Mouse (Mus musculus): ENCODE data around the gene Sppl3. TPM values are rescaled to one million over a fixed set of nuclear protein-coding genes. Genes with fewer than 3 reads are reported as not detected.

Sppl3 gene
- polyA plus RNA-seq (2012; rRNA removed): 50.8 and 81.5 TPM in 2 replicates

GRCm38 (mm10) chr5:115010577-115011216 is at the start of gene Sppl3:
TSS of gene Sppl3 (plus strand) at chr5:115011137.

GRCm38 (mm10) chr5:114970824-114971227 is 40.1 kb upstream of the Sppl3 start, which contains the start of gene Hnf1a:
TSS of gene Hnf1a (minus strand) at chr5:114971094.

GRCm38 (mm10) chr5:115098195-115098594 is 87.3 kb downstream of the Sppl3 start, which contains the start of gene Gm10401:
TSS of gene Gm10401 (minus strand) at chr5:115098295.

GRCm38 (mm10) chr5:115118961-115119570 is 108.1 kb downstream of the Sppl3 start, which contains the start of gene Acads:
TSS of gene Acads (minus strand) at chr5:115119346.

GRCm38 (mm10) chr5:115134234-115135165 is 123.6 kb downstream of the Sppl3 start, which contains the start of gene Unc119b:
TSS of gene Unc119b (minus strand) at chr5:115134975.

Other genes with a start within 250 kb of the Sppl3 start
- 59.0 and 64.2 TPM in 2 replicates for gene Ankrd13a, start 236.5 kb upstream of the Sppl3 start, polyA plus RNA-seq (2012; rRNA removed)
- gene Git2, start 235.6 kb upstream of the Sppl3 start, polyA plus RNA-seq (2012; rRNA removed): 34.7 and 43.9 TPM in 2 replicates
- 112 and 114 TPM in 2 replicates for gene 1500011B03Rik, start 187.7 kb upstream of the Sppl3 start, polyA plus RNA-seq (2012; rRNA removed)
- gene 4930519G04Rik, start 157.5 kb upstream of the Sppl3 start, polyA plus RNA-seq (2012; rRNA removed): not detected in 2 replicates
- 0.17 and 0.31 TPM in 2 replicates for gene Gm9936, start 152.5 kb upstream of the Sppl3 start, polyA plus RNA-seq (2012; rRNA removed)
- gene Oasl2, start 114.2 kb upstream of the Sppl3 start, polyA plus RNA-seq (2012; rRNA removed): 1.6 and 1.9 TPM in 2 replicates
- gene Oasl1, start 87.9 kb upstream of the Sppl3 start, polyA plus RNA-seq (2012; rRNA removed): 0.12 and 0.35 TPM in 2 replicates
- gene 2210016L21Rik, start 69.0 kb upstream of the Sppl3 start, polyA plus RNA-seq (2012; rRNA removed): 36.8 and 52.9 TPM in 2 replicates
- 0.10 and 0.17 TPM in 2 replicates for gene Hnf1a, start 40.0 kb upstream of the Sppl3 start, polyA plus RNA-seq (2012; rRNA removed)
- 0.62 TPM in 1 of 2 replicates, not detected in the other for gene Gm10401, start 87.2 kb downstream of the Sppl3 start, polyA plus RNA-seq (2012; rRNA removed)
- gene Acads, start 108.2 kb downstream of the Sppl3 start, polyA plus RNA-seq (2012; rRNA removed): 35.8 and 47.9 TPM in 2 replicates
- 57.8 and 68.3 TPM in 2 replicates for gene Unc119b, start 123.8 kb downstream of the Sppl3 start, polyA plus RNA-seq (2012; rRNA removed)
- gene Mlec, start 147.0 kb downstream of the Sppl3 start, polyA plus RNA-seq (2012; rRNA removed): 140 and 222 TPM in 2 replicates
- gene Cabp1, start 183.2 kb downstream of the Sppl3 start, polyA plus RNA-seq (2012; rRNA removed): 10.5 and 12.7 TPM in 2 replicates
- 50.2 and 81.4 TPM in 2 replicates for gene Pop5, start 224.7 kb downstream of the Sppl3 start, polyA plus RNA-seq (2012; rRNA removed)